Mouse (Mus musculus) kidney, adult 18-20 months (tissue): Measurements from ENCODE around the gene Pcyt1a.
A peak's percentile ranks its signal among the peaks of the same experiment; 100 is the strongest.

Source experiments
- DNase-seq: peaks from one replicate; pipeline ENCODE4 v3.0.0; 2021

The Pcyt1a gene

GRCm38 (mm10) chr16:32430474-32431046 is at the start of gene Pcyt1a:
Gene Pcyt1a, plus strand, starts transcription at chr16:32430921.
- DNase-seq: peak; percentile 92

DNA sequence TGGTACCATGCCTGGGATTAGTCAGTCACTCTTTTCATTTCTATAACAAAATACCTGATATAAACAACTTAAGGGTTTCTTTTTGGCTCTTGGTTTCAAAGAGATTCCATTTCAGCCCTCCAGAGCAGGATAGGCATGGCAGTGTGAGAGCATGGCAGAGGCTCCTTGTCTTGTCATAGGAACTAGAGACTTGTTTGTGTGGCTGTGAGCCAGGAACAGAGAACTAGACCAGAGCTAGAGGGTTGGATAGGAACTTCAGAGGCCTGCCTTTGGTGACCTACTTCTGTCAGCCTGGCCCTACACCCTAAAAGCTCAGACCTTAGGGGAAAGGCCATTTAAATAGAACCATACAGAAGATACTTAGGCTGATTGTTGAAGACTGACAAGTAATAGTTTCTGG is 47.8 kb upstream of the Pcyt1a start:
- DNase-seq: no peak

- DNase-seq: no peak
Observed at GRCm38 (mm10) chr16:32384885-32385284, 45.8 kb upstream of the Pcyt1a start.

DNA sequence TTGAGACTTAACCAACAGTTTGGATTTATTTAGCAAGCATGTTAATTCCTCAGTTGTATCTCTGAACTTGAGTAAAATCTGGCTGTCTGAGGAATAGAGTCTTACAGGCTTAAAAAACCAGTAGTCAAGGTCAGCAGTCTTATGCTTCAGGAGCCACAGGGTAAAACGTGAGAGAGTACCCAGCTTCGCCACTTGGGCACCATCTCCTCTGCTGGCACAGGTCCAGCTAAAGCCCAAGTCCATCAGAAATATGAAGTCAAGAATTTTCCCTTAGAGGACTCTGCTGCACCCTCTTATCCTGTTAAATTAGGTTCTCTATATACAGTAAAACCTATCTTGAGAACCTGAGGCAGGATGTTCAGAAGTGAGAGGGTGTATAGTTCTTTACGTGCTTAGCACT is 43.9 kb upstream of the Pcyt1a start:
- DNase-seq: no peak

GRCm38 (mm10) chr16:32389049-32389448 is 41.7 kb upstream of the Pcyt1a start:
- no peak for DNase-seq

DNA sequence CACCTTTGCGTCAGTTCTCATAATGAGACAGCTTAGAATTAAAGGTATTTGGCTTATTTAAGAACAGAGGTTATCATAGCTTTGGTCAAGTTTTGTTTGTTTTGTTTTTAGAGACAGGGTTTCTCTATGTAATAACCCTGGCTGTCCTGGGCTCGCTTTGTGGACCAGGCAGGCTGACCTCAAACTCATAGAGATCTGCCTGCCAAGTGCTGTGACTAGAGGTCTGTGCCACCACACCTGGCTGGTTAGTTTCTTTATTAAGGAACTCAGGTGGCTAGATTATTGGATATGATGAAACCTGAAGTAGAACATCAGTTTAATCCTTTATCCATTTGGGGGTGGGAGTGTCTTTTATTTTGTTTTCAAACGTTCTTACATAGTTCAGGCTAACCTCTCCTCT is 40.9 kb upstream of the Pcyt1a start:
- no peak for DNase-seq

GRCm38 (mm10) chr16:32390882-32391281 is 39.8 kb upstream of the Pcyt1a start:
- DNase-seq: no peak

DNA sequence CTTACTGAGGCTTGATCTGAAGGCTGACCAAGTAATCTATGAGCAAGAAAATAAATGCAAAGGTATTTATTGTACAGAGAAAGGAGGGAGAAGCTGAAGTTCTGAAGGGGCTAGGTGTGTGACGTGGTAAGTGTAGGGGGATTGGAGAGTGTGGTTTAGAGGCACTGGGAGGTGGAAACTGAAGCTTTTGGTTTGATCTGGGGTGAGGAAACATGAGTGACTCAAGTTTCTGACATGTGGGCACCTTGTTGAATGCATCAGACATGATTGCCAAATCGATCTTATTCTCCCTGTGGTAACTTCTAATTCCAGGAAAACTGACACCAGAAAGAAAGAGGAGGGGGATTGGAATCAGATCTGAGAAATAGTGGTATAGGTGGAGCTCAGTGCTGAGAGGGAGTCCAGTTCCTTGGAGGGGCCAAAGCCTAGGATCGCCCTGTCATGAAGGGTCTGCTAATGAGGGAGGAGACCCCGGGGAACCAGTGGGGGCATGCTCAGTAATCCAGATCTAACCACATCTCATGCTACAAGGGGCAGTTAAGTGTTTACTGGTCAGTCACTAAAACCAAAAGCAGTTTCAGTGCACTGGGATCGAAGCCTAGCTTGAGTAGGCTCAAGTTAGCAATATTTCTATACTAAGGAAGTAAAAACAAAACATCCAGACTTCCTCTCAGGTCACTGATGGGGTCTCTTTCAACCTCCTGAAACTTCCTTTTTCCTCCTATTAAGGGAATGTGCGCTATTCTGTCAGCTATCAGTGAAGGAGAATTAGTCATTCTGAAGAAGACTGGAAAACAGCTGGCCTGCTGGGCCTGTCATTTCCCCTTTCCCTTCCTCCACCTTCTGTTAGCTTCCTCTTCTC is 34.8 kb upstream of the Pcyt1a start:
- no peak for DNase-seq

- no peak for DNase-seq
Observed at GRCm38 (mm10) chr16:32396541-32396835, 34.2 kb upstream of the Pcyt1a start.

DNA sequence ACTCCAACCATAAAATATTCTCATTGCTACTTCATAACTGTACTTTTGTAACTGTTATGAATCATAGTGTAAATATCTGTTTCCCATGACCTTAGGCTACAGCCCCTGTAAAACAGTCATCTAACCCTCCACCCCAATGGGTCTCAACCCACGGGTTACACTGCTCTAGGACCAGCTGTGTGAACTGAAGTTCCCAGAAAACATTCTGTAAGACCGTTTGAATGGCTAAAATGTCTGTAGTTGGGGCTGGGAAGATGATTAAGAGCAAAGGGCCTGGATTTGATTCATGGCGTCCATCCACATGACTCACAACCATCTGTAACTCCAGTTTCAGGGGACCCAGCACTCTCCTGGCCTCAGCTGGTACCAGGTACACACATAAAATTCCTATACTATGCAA is 32.5 kb upstream of the Pcyt1a start:
- no peak for DNase-seq

DNA sequence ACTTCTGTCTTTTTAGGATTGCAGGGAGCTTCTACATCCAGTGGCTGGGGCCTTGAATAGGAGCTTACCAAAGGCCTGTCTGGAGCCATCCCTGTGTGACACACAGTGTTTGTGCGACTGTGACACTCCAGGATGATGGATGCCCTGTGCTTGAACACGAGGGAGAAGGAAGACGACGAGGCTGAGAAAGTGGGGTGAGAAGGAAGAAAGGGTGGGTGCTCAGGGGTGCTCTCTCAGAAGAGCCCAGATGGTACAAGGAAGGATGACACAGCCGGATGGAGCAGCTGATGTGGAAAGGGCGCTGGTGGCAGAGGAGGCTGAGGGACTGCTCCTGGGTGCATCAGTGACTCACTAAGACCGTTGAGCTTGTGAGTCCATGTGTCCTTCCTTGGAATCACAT is 30.5 kb upstream of the Pcyt1a start, which contains the start of gene Tm4sf19:
Tm4sf19 (plus strand) TSS at position 240 of the 400 bp plus-strand sequence.
- DNase-seq: no peak

GRCm38 (mm10) chr16:32401335-32401965 is 29.3 kb upstream of the Pcyt1a start:
- DNase-seq: no peak

DNA sequence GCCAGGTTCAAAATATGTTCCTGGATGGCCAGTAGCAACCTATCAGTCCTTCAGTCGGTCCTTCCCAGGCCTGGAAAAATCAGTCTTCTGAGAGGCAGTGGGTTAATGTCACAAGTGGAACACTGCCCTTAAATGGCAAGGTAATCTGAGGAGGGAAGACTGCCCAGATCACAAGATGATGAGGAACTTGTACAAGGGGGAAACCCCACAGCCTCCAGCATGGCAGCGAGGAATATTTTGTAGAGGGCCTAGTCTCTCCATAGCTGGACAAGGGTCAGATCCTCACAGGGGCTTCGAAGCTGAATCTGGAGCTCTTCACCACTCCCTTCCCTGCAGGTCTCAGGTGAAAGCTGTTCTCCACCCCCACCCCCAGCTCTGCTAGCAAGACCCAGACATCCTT is 27.9 kb upstream of the Pcyt1a start:
- no peak for DNase-seq

DNA sequence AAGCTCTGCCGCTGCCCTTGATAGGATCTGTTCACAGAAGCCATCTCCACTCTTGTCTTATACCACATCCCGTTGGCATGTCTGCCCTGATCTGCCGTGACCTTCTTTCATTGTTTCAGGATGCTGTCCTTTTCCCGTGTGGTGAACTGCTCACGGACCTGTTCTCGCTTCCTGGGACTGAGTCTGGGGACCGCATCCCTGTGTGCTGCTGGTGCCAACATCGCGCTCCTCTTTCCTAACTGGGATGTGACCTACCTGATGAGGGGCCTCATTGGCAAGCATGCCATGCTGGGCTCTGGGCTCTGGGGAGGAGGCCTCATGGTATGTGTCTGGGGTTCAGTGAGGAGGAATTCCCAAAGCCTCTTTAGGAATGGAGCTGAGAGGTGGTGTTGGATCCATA is 25.0 kb upstream of the Pcyt1a start:
- no peak for DNase-seq

GRCm38 (mm10) chr16:32406671-32407070 is 24.1 kb upstream of the Pcyt1a start:
- no peak for DNase-seq

DNA sequence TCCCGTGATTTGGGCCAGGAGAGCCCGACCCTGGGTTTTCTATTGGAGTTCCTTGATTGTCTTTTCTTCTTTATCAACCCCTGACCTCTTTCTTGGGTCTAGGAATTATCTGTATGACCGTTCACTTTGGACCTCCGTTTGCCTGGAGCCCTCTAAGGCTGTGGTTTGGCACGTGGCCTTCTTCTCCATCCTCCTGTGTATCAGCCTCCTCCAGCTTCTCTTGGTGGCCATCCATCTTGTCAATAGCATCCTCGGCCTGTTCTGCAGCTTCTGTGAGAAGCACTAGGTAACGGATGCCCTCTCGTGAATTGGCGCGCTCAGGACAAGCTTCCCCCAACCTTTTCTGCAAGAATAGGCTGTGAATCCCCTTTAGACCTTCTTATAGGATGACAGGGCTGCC is 23.0 kb upstream of the Pcyt1a start:
- DNase-seq: no peak

GRCm38 (mm10) chr16:32417457-32417856 is 13.3 kb upstream of the Pcyt1a start:
- no peak for DNase-seq

- DNase-seq: peak; percentile 93
Observed at GRCm38 (mm10) chr16:32419517-32420483, 10.9 kb upstream of the Pcyt1a start, which contains the start of gene Tctex1d2. Gene Tctex1d2, plus strand, starts transcription at chr16:32419702.

DNA sequence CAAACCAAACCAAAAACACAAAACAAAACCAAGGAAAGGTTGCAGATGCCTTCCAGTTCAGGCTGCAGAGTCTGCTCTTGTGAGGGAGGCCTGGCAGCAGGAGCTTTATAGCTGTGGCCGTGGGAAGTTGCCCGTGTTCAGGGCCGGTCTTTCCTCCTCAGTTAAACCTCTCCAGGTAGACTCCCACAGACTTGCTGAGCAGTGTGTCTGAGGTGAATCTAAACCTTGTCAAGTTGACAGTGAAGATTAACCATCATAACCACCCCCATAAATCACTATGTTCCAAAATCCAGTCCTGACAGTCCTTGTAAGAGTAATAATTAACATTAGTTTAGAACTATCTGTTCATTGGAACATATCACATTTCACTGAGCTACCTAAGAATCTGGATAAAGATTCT is 3.2 kb upstream of the Pcyt1a start:
- no peak for DNase-seq

GRCm38 (mm10) chr16:32431047-32431591 is 398 bp downstream of the Pcyt1a start:
- no peak for DNase-seq

DNA sequence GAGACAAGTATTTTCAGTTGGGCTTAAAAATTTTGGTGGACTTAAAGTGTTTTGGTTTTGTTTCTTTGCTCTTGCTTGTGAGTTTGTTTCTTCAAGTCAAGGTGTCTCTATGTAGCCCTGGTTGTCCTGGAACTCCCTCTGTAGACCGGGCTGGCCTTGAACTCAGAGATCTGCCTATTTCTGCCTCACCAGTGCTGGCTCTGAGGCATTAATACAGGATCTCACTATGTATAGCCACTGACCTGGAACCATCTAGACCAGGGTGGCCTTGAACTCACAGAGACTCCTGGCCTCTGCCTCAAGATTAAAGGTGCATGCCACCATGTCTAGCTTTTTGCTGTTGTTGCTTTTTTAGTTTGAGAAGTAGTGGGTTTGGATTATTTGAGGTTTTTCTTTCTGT is 1.2 kb downstream of the Pcyt1a start:
- DNase-seq: no peak

DNA sequence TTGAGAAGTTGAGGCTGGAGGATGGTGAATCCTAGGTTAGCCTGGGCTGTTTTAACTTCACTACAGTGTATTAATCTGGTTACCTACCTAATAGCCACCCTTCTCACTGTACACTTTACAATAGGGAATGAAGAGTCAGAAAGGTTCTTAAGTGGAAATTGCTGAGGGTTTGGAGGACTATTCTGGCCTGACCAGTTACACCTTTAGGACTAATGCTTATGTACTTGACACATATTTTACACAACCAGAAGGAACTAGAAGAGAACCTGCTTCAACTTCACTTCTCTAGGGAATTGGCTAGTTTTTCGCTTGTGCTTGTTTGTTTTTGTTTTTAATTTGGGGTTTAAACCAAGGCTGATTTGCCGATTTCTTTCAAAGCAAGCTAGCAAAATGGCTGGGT is 2.4 kb downstream of the Pcyt1a start:
- no peak for DNase-seq

DNA sequence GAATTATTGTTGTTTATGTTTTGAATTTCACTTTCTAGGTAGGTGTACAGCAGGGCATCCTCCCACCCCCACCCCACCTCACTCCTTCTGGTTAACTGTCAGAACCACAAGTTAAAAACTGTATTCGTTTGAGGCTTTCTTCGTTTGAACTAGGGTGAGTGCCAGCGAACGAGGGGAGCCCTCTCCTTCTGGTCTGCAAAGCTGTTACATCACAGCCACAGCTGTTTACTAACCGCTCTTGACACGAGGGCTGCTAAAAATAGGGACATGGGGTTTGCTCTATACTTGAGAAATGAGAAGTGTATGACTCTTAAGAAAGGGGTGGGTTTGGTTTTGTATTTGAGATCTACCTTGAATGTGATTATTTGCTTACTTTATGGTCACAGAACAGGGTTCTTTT is 3.3 kb downstream of the Pcyt1a start:
- no peak for DNase-seq
